ENCODE assay signal across 14 mouse cellular contexts in the genomic region with DNA sequence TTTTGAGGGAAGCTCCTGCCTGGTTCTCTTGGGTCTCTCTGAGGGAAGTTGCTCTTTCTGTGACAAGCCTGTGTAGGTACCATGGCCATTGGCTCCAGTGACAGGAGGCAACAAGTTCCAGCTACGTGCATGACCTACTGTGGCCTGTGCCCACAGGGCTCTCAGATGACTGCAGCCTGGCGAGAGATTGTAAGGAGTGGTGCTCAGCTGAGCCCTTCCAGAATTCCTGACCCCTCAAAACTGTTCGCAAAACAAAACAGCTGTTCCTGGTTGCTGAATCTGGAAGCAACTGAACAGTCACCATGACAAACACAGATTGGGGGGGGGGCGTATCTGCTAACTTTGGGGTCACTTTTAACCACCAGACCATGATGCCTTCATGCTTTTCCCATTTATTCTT.
"Had no signal": no experiment of that assay in that cellular context is flagged by ENCODE, and none has a peak within 500 bp of the region (broad histone marks: within the 10 kb centered on the region; RNA-seq: fewer than 3 reads in every experiment).

No protein-coding gene starts in this region.

- H3K9ac ChIP-seq: limb, embryonic 15.5 days; liver, embryonic 12.5 days; liver, embryonic 14.5 days; lung, embryonic 15.5 days; midbrain, embryonic 12.5 days; neural tube, embryonic 12.5 days had no signal

- H3K4me1 ChIP-seq: liver, embryonic 12.5 days; lung, embryonic 15.5 days; midbrain, embryonic 12.5 days; neural tube, embryonic 12.5 days had no signal

- H3K27me3 ChIP-seq: limb, embryonic 15.5 days; liver, embryonic 12.5 days; lung, embryonic 15.5 days; neural tube, embryonic 12.5 days had no signal

- H3K4me2 ChIP-seq: limb, embryonic 15.5 days; liver, embryonic 12.5 days; lung, embryonic 15.5 days; midbrain, embryonic 12.5 days; neural tube, embryonic 12.5 days had no signal

- ATAC-seq: liver, embryonic 12.5 days had no signal

- H3K36me3 ChIP-seq: liver, embryonic 12.5 days; midbrain, embryonic 12.5 days; neural tube, embryonic 12.5 days had no signal

- H3K4me3 ChIP-seq: limb, embryonic 15.5 days; liver, embryonic 12.5 days; lung, embryonic 15.5 days; megakaryocyte, embryonic 14.5 days; midbrain, embryonic 12.5 days; neural tube, embryonic 12.5 days had no signal

- DNase-seq: midbrain, embryonic 14.5 days; right cerebral cortex, postnatal 14 days; spleen, adult 18-20 months; thymus, adult 18-20 months; thymus, postnatal 14 days; thymus, postnatal 36 days had no signal

- H3K27ac ChIP-seq: limb, embryonic 15.5 days; liver, embryonic 12.5 days; liver, embryonic 14.5 days; lung, embryonic 15.5 days; macrophage; midbrain, embryonic 12.5 days; neural tube, embryonic 12.5 days had no signal

- H3K9me3 ChIP-seq: limb, embryonic 15.5 days; liver, embryonic 12.5 days; lung, embryonic 15.5 days; megakaryocyte, embryonic 14.5 days; midbrain, embryonic 12.5 days; neural tube, embryonic 12.5 days had no signal
